Mouse (Mus musculus) gastrocnemius, postnatal 4 days (tissue): Measurements from ENCODE around the gene Pcdh9. TPM values are rescaled to one million over a fixed set of nuclear protein-coding genes. Genes with fewer than 3 reads are reported as not detected.

ENCODE experiments used
- DNase-seq, 2 experiments: peaks; one replicate each; pipeline ENCODE4 v3.0.0; 2021 to 2022; ENCODE audit warnings: low spot score in 2 of 2, mixed read lengths in 2 of 2
- total RNA-seq, 2 experiments: library from RNA; stranded (reverse); gene quantifications; 2 replicates each; pipeline ENCODE4 v1.2.3; 2021

The Pcdh9 gene
- total RNA-seq, 2 experiments from 2014 or later: 3.7 to 4.8 TPM

DNA sequence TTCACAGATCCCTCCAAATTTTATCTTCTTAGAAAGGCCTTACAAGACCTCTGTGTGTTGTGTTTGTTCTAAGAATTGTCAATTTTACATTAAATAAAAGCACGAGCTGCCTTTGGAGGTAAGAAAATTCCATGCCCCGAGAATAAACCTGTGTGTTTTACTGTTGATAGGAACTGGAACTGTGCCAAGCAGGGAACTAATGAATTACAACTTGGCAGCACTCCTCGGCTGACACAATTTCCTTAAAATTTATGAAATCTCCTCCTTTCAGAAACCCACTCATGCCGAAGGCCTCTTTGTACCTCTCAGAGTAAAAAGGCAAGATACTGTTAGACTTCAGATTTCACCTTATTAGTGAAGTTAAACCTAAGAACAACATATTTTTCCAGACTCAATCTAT, 72.9 kb downstream of the Pcdh9 start:
- no peak for DNase-seq

DNA sequence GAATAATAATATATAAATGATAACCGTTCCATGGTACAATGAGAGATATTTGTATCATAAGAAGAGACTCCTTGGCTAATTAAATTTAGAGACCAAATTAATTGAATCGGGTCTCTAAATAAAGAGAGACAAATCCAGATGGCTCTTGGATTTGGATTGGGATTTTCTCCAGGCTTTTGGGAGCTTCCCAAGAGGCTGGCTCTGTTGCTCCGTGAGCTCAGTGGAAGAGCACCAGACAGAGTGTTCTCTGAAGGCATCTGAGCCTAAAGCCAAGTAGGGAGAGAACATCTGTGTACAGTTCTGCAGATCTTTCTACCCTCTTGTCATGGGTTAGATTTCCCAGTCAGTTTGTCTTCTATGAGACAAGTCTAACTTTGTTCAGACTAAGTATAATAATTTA, 95.9 kb downstream of the Pcdh9 start:
- no peak for DNase-seq

GRCm38 (mm10) chr14:93786234-93786633, 104.2 kb downstream of the Pcdh9 start:
- no peak for DNase-seq

DNA sequence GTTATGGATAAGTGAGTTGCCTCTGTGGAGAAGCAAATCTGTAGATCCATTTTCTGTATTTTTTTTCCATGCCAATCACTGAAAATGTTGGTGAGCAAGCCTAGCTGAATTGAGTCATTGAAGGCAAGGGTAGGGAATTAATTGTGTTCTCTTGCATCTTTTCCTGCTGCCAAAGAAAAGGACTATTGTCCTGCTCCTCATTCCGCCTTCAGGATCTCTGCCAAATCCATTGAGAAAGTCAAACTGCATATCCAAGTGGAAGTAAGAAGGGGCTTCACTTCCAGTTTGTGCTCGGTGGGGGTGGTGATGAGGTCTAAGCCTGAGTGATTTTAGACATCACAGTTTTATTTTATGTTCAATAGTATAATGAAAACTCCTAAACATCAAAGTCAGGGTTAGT, 105.4 kb downstream of the Pcdh9 start:
- no peak for DNase-seq

DNA sequence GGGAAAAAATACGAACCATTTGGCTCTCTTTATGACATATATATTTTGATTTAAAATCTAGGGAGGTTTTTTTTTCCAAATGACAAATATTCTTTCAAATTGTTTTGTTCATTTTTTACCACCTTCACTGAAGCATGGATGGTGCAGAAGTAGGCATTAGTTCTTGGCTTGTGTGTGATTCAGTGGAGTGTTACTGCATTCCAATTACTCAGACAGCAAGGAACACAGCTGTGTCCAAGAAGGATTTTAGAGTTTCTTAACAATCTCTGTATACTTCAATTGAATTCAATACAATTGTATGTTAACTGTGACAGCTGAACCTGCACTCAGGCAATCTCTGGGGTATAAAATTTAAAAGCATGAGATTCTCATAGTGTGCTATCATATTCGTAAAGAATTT, 127.6 kb downstream of the Pcdh9 start:
- no peak for DNase-seq

GRCm38 (mm10) chr14:93734077-93734673, 156.3 kb downstream of the Pcdh9 start:
- peak in 1 of 2 experiments; percentile 22 for DNase-seq

DNA sequence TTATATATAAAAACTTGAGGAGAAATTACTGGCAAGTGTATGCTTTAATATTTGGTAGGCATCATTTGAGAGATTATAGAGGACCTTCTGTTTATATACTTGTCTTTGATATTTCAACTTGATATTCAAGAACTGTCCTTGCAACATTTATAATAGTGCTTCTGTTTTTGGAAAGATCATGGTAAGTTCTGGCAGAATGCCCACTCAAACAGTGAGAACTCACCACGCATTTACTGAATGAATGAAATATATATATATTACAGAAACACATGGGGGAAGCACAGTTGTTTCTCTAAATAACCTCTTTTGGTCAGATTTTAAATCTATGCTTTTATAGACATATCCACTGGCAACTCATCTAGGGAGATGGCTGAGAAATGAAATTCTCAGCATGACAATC, 164.7 kb downstream of the Pcdh9 start:
- no peak for DNase-seq

DNA sequence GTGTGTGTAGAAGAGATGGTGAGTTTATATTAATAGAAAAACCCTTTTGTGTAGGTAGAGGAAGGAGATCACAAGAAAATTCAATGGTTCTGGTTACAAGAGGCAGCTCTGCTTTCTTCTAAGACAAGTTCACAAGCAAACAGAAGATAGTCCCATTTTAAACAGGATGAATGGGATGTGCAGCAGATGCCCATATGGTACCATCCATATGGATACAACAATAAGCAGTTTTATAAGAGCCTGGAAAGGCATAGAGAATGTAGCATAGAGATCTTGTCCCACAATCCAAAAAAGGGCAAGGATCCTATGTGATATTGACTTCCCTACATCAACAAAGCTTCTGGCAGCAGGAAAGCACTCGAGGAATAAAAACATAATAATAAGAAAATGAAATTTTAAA, 171.3 kb downstream of the Pcdh9 start:
- DNase-seq: no peak

GRCm38 (mm10) chr14:93713250-93713935, 177.1 kb downstream of the Pcdh9 start:
- DNase-seq: no peak

DNA sequence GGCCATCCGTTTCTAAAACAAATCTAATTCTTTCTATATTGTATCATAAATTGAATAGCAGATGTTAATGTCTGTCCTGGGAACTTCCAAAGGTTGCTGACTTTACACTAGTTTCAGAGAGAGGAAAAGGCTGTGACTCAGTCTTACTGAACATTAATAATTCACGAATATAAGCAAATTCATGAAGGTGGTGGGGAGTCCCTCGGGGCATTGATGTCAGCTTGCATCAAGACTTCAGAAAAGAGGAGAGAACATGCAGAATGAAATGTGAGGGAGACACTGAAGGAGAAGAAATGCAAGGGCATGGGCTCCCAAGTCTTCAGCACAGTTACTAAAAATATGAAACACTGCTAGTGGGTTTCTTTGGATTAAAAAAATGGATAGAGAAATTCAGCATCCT, 181.8 kb downstream of the Pcdh9 start:
- DNase-seq: no peak

DNA sequence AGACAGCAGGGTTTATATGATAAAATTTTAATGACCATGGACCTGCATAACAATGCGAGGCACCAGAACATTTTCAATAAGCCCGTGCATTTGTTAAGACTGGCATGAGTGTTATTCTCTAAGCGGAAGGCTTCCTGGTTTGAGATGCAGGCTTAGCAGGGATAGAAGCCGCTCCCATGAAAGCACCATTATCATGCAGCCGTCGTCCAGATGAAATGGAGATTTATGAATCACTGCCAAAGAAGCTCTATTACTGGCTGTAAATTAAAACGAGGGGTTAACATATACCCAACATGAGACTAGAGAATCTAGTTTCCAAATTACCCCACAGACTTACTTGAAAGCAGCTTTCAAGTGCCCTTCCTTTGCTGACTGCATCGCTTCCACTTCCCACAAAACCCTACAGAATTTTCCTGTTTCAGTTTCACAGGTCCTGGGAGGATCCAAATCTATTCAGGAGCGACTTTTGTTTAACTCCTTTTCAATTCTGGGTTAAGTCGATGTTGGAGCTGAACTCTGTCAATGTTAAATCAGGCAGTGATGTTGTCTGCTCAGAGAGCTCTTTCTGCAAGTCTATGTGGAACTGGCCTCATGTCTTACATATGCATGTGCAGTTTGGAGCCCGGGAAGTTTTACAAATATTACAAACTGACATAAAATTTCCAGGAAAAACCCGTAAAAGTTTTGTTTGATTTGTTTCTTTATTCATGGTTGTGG, 188.9 kb downstream of the Pcdh9 start:
- no peak for DNase-seq

GRCm38 (mm10) chr14:93700916-93701315, 189.6 kb downstream of the Pcdh9 start:
- no peak for DNase-seq

GRCm38 (mm10) chr14:93684641-93685040, 205.8 kb downstream of the Pcdh9 start:
- no peak for DNase-seq

GRCm38 (mm10) chr14:93675273-93676068, 215.0 kb downstream of the Pcdh9 start:
- DNase-seq: no peak

DNA sequence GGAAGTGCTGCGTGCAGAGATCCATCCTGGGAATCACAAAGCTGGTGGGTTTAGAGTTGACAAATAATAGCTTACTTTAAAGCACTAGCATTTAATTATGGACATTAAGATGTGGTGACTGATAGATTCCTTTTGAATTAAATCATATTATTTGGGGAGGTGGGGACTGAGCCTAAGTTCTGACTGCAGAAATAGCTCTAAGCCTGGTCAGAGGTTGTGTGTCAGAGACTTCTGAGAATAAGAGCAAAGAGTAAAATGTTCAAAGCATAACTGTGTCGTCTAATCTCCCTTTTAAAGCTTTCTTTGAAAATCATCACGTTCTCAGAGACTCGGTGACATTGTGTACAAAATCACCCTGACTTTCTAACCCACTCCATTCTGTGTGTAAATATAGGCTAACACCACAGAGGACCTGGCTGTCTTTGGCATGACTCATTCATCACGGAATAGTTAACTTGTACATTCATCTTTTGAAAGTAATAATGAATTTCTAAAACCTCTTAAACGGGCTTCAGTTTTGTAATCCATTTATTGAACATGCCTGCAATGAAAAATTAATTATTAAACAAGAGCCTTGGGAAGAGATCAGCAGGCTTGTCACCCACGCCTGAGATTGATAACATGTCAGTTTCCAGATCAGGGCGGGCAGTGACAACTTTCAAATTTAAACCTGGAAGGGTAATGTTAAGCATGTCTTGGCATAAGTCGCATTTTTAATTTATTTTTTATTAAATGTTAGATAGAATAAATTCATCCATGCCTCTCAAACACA, 236.3 kb downstream of the Pcdh9 start:
- no peak for DNase-seq

DNA sequence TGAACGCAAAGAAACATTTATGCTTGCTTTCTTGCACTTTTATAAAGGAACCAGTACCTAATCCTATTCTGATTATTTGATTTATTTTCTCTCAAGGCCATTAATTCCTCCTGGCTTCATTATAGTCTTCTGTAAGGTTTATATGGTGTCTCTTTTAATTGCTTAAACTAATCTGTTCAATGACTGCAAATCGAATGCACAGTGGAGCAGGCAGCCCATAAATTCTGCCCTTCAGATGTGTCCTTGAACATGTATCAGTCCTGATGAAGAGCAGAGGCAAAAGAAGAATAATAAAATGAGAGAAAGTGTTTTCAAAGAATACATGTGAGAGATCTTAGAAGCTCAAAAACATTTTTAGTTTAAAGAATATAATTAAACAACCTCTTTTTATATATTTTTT, 263.2 kb downstream of the Pcdh9 start:
- no peak for DNase-seq

- DNase-seq: no peak
These were observed 266.3 kb downstream of the Pcdh9 start for GRCm38 (mm10) chr14:93624144-93624543.

DNA sequence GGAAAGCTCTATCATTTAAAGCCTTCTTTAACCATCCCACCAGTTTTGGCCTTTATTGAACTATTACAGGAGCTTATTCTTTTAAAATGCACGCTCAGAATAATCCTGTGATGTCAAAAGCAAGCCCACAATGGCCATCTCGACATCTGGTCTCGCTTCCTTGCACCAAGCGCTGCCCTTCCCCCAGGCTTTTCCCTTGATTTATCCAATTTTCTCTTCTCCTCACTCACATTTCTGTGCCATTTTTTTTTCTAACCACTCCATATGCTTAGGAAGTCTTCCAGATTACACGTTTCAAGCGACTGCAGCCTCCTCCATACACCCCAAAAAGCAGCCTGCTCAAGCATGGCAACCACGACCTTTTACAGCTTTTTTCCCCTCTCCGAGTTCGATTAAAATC, 269.3 kb downstream of the Pcdh9 start:
- DNase-seq: no peak

DNA sequence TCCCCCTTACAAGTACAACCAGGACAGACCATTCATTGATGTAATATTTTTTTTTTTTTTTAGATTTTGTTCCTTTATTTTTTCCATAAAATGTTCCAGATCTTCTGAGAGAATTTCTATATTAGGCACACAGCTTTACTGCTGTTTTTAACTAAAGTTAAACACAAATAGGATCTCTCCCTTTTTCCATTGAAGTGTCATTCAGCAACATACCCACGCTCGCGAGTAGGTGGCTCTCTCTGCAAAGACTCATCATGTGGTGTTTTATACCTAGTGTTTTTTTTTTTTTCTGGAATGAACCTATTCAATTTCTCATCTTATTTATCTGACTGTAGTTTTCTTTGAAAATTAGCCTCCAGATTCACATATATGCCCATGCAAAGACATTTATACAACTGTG, 282.9 kb downstream of the Pcdh9 start:
- DNase-seq: no peak

DNA sequence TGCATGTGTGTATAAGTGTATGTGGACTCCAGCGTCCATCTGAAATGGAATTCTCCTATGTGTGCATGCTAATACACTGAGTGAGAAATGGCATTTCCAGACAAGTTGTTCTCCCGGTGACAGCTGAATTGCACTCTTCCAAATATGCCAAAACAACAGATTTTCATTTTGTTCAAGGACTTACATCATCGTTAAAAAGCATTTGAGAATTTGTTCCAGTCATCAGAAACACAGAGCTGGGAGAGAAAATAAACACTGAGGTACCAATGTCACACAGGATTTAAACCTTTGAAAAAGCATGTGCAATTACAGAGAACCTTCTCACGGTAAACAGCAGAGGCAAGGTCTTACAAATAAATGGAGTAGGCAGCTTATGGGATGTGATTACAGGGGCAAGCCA, 290.5 kb downstream of the Pcdh9 start:
- DNase-seq: no peak

DNA sequence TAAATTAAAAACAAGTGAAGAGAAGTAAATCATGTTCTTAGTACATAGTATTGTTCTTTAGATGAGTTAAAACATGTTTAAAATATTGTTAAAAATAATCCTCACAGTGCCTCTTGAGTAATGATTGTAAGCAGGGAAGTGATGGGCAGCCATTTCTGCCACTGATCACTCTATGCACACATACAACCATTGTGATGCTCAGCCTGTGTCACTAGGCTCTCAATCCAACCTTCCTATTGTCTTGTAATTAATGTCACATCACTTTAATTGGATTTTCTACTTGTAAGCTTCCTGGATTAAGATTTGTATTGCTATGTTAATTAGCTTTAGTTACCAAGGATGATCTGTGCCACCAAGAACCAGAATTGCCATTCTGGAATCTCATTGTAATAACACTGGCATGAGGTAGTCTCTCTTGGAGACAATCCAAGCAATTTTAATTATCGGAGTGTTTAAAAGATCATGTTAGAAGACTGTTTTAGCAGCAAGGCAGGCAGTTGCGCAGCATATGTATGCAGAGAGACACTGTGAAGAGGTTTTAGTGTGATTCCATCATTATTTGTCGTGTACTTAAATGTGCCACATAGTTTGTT, 305.0 kb downstream of the Pcdh9 start:
- DNase-seq: no peak
